Mouse (Mus musculus) liver, adult 10 weeks (tissue): ENCODE data around the gene Zfp566. TPM values are rescaled to one million over a fixed set of nuclear protein-coding genes. Genes with fewer than 3 reads are reported as not detected.

Experiments
- polyA plus RNA-seq: library from polyadenylated mRNA; stranded (reverse); fragments of 350-450 nt; fragmentation: Illumina TruSeq; extraction: RNeasy Lipid Tissue Mini Kit (QIAGEN cat#74804); gene quantifications from one replicate; pipeline ENCODE4 v1.2.3, GENCODE M21; 2014; ENCODE audit warnings: low read depth, low replicate concordance

The Zfp566 gene
- polyA plus RNA-seq, result 0.61 TPM

GRCm38 (mm10) chr7:30090092-30090969 lies at the start of gene Zfp566, which contains the start of gene Gm26920:
Gene Zfp566 (minus strand): TSS chr7:30090527.
Gene Gm26920 (minus strand): TSS chr7:30090410.

GRCm38 (mm10) chr7:30121308-30122187 lies 31.2 kb upstream of the Zfp566 start, which contains the start of gene Zfp382:
Gene Zfp382 (plus strand): TSS chr7:30121942.

GRCm38 (mm10) chr7:30094646-30095429 lies 4.5 kb upstream of the Zfp566 start, which contains the start of gene Zfp260:
Gene Zfp260 (plus strand): TSS chr7:30094777.

GRCm38 (mm10) chr7:30072146-30073028 lies 17.9 kb downstream of the Zfp566 start, which contains the start of gene Zfp82:
Gene Zfp82 (minus strand): TSS chr7:30072900.

GRCm38 (mm10) chr7:30050882-30051548 lies 39.3 kb downstream of the Zfp566 start, which contains the start of gene Zfp14:
Gene Zfp14 (minus strand): TSS chr7:30051380.

Other genes starting within 250 kb of the Zfp566 start
- 2.9 TPM for gene Zfp940, start 236.9 kb downstream of the Zfp566 start, polyA plus RNA-seq
- gene Zfp420, start 230.5 kb downstream of the Zfp566 start, polyA plus RNA-seq, result 6.8 TPM
- gene Zfp27, start 184.0 kb downstream of the Zfp566 start, polyA plus RNA-seq, result 2.3 TPM
- gene Zfp383, start 182.3 kb downstream of the Zfp566 start, polyA plus RNA-seq, result 5.3 TPM
- gene Zfp74, start 136.4 kb downstream of the Zfp566 start, polyA plus RNA-seq, result 3.9 TPM
- 4.3 TPM for gene Zfp568, start 106.6 kb downstream of the Zfp566 start, polyA plus RNA-seq
- 1.3 TPM for gene Zfp14, start 39.1 kb downstream of the Zfp566 start, polyA plus RNA-seq
- not detected for gene Zfp82, start 17.6 kb downstream of the Zfp566 start, polyA plus RNA-seq
- gene Gm26920, start 117 bp downstream of the Zfp566 start, polyA plus RNA-seq, result not detected
- gene Zfp260, start 4.2 kb upstream of the Zfp566 start, polyA plus RNA-seq, result 42.8 TPM
- not detected for gene Zfp382, start 31.4 kb upstream of the Zfp566 start, polyA plus RNA-seq
- 14.9 TPM for gene Zfp146, start 79.2 kb upstream of the Zfp566 start, polyA plus RNA-seq
- gene Cox7a1, start 93.6 kb upstream of the Zfp566 start, polyA plus RNA-seq, result not detected
- 38.4 TPM for gene Capns1, start 108.3 kb upstream of the Zfp566 start, polyA plus RNA-seq
- 3.8 TPM for gene Polr2i, start 141.4 kb upstream of the Zfp566 start, polyA plus RNA-seq
- 5.2 TPM for gene Tbcb, start 141.7 kb upstream of the Zfp566 start, polyA plus RNA-seq
- gene Ovol3, start 145.2 kb upstream of the Zfp566 start, polyA plus RNA-seq, result not detected
- gene Thap8, start 189.6 kb upstream of the Zfp566 start, polyA plus RNA-seq, result not detected
- gene Wdr62, start 189.9 kb upstream of the Zfp566 start, polyA plus RNA-seq, result 0.42 TPM
- 0.19 TPM for gene Clip3, start 201.2 kb upstream of the Zfp566 start, polyA plus RNA-seq
- gene Alkbh6, start 218.2 kb upstream of the Zfp566 start, polyA plus RNA-seq, result 1.9 TPM
- gene Syne4, start 224.3 kb upstream of the Zfp566 start, polyA plus RNA-seq, result not detected
- gene E130208F15Rik, start 231.2 kb upstream of the Zfp566 start, polyA plus RNA-seq, result 0.50 TPM
- gene Sdhaf1, start 233.4 kb upstream of the Zfp566 start, polyA plus RNA-seq, result 2.9 TPM